ENCODE assay signal across 8 mouse cellular contexts in the genomic region with DNA sequence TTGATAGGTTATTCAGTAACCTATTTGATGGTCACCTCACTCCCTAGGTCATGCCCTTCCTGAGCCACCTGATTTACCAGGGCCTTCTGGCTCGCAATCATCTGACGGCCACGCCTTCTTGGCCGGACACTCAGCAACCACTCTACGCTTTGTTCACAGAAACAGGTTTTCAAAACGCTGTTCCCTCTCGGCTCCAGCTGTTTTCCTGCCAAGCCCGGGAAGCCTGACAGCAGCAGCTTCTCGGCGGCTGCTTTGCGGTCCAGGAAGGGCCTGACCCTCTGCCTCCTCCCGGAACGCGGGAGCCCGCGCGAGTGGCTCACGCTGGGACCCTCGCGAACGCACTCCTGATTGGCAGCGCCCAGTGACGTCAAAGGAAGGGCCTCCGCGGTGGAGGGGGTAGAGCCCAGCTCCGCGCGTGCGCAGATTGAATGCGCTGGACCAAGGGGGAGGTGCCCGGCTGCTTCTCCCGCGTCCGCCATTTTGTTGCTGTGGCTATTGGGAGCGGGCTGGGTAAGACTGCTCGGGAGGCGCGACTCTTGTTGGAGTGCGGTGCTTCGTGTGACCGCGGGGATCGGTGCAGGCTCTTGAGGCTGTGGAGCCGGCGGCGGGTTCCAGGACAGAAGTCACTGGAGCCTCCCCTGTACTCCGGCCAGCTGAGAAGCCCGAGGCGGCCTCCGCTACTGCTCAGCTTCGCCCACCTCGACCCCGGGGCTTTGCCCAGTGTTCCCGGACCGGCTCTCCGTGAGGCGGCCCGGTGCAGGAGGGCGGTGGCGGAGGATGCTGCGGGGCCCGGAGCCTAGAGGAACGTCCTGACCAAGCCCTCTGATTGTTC. TPM values are rescaled to one million over a fixed set of nuclear protein-coding genes. Genes with fewer than 3 reads are reported as not detected.
A peak's percentile ranks its signal among the peaks of the same experiment; 100 is the strongest.
DNase-seq lines count a peak whose midpoint lies in the region; ATAC-seq and TF ChIP-seq lines count a peak whose summit lies in the region.

A gene (plus strand): TSS at position 447 of the 832 bp plus-strand sequence.

- TF ChIP-seq CTCF in bone marrow, adult 2 months (IDR thresholded peaks at IDR 0.05; ENCODE audit: control insufficient read depth, insufficient read depth, low read length), result no peak

- peak; percentile 82; the same call in 1 of the 2 replicates for TF ChIP-seq POLR2A in bone marrow, adult 2 months (IDR thresholded peaks at IDR 0.05; ENCODE audit: borderline replicate concordance, control insufficient read depth, low read depth, low read length)

- peak; percentile 97 for DNase-seq in 416B (ENCODE audit: low read depth)
- DNase-seq in heart, adult 9 months (ENCODE audit: low spot score in 2 of 2), result peak; percentile 98
- DNase-seq in monocyte, adult 2 months (ENCODE audit: low read depth in 1 of 2, low spot score in 2 of 2), result peak; percentile 91 to 95
- DNase-seq in spleen, postnatal 36 days (ENCODE audit: low spot score in 2 of 2), result peak; percentile 97

- under 1% methylated on average over 63 of the region's 63 CpGs for WGBS in bone marrow, adult 2 months
- under 1% methylated on average over 63 of the region's 63 CpGs for WGBS in embryonic facial prominence, embryonic 15.5 days
- 0% methylated on average over 63 of the region's 63 CpGs for WGBS in kidney, embryonic 14.5 days
- under 1% methylated on average over 63 of the region's 63 CpGs for WGBS in limb, embryonic 15.5 days

- H3K4me1 ChIP-seq in bone marrow, adult 2 months (ENCODE audit: control insufficient read depth, insufficient read depth, low read length), result peaks cover 3% of the 10 kb centered on the region; the same call in 1 of the 2 replicates
- H3K4me1 ChIP-seq in embryonic facial prominence, embryonic 15.5 days, result peaks cover 20% of the 10 kb centered on the region
- peaks cover 17% of the 10 kb centered on the region for H3K4me1 ChIP-seq in kidney, embryonic 14.5 days (ENCODE audit: control insufficient read depth, insufficient read depth, low read length)
- H3K4me1 ChIP-seq in limb, embryonic 15.5 days, result peaks cover 19% of the 10 kb centered on the region

- H3K27me3 ChIP-seq in embryonic facial prominence, embryonic 15.5 days, result no peaks in the 10 kb centered on the region
- H3K27me3 ChIP-seq in kidney, embryonic 14.5 days (ENCODE audit: control insufficient read depth, insufficient read depth, low read length), result no peaks in the 10 kb centered on the region
- no peaks in the 10 kb centered on the region for H3K27me3 ChIP-seq in limb, embryonic 15.5 days

- peak; percentile 97 for ATAC-seq in embryonic facial prominence, embryonic 15.5 days (ENCODE audit: insufficient number of reproducible peaks, low FRiP score, low TSS enrichment, low read depth)
- ATAC-seq in kidney, embryonic 14.5 days (ENCODE audit: low FRiP score, low TSS enrichment), result peak; percentile 98
- peak; percentile 94 for ATAC-seq in limb, embryonic 15.5 days (ENCODE audit: insufficient number of reproducible peaks, low FRiP score, low TSS enrichment, low read depth)

- peak within 1 kb of the TSS; percentile 86 for H3K27ac ChIP-seq in bone marrow, adult 2 months (ENCODE audit: control insufficient read depth, insufficient read depth, low read depth, low read length, poor library complexity)
- H3K27ac ChIP-seq in embryonic facial prominence, embryonic 15.5 days (replicated peaks), result peak within 1 kb of the TSS; percentile 97
- H3K27ac ChIP-seq in kidney, embryonic 14.5 days (ENCODE audit: low read depth, low read length), result peak within 1 kb of the TSS; percentile 98
- peak within 1 kb of the TSS; percentile 96 for H3K27ac ChIP-seq in limb, embryonic 15.5 days

- peak within 1 kb of the TSS; percentile 73 for H3K4me2 ChIP-seq in embryonic facial prominence, embryonic 15.5 days (replicated peaks)
- H3K4me2 ChIP-seq in kidney, embryonic 14.5 days (replicated peaks; ENCODE audit: low read depth, low read length), result peak within 1 kb of the TSS; percentile 79
- peak within 1 kb of the TSS; percentile 67 for H3K4me2 ChIP-seq in limb, embryonic 15.5 days

- H3K36me3 ChIP-seq in embryonic facial prominence, embryonic 15.5 days, result peaks cover 12% of the 10 kb centered on the region
- peaks cover 10% of the 10 kb centered on the region for H3K36me3 ChIP-seq in kidney, embryonic 14.5 days (ENCODE audit: control insufficient read depth, insufficient read depth, low read length)
- peaks cover 12% of the 10 kb centered on the region for H3K36me3 ChIP-seq in limb, embryonic 15.5 days

- peak within 1 kb of the TSS; percentile 93 for H3K9ac ChIP-seq in embryonic facial prominence, embryonic 15.5 days
- H3K9ac ChIP-seq in kidney, embryonic 14.5 days (ENCODE audit: low read depth, low read length), result peak within 1 kb of the TSS; percentile 97
- H3K9ac ChIP-seq in limb, embryonic 15.5 days, result peak within 1 kb of the TSS; percentile 91

- H3K9me3 ChIP-seq in embryonic facial prominence, embryonic 15.5 days (replicated peaks), result no peaks in the 10 kb centered on the region
- no peaks in the 10 kb centered on the region; the same call in 1 of the 2 replicates for H3K9me3 ChIP-seq in kidney, embryonic 14.5 days (ENCODE audit: control insufficient read depth, low read length)
- H3K9me3 ChIP-seq in limb, embryonic 15.5 days, result no peaks in the 10 kb centered on the region

- H3K4me3 ChIP-seq in bone marrow, adult 2 months (replicated peaks; ENCODE audit: control insufficient read depth, low read depth, low read length), result peak within 1 kb of the TSS; percentile 99
- H3K4me3 ChIP-seq in embryonic facial prominence, embryonic 15.5 days (replicated peaks), result peak within 1 kb of the TSS; percentile 90
- peak within 1 kb of the TSS; percentile 99 for H3K4me3 ChIP-seq in kidney, embryonic 14.5 days (ENCODE audit: low read length)
- H3K4me3 ChIP-seq in limb, embryonic 15.5 days, result peak within 1 kb of the TSS; percentile 93

RNA-seq across cellular contexts. Expression of the gene that starts here (rescaled TPM):
- 10.5 and 18.7 TPM in 2 replicates for polyA plus RNA-seq in bone marrow, adult 2 months (2011; ENCODE audit: insufficient read depth, insufficient read length, low replicate concordance, missing spikeins)
- 73.1 and 74.1 TPM in 2 replicates for polyA plus RNA-seq in embryonic facial prominence, embryonic 15.5 days (2015; fragmentation: Nextera tagmentation; extraction: Ambion mirVana)
- polyA plus RNA-seq in kidney, embryonic 14.5 days (2014; fragmentation: Nextera tagmentation; extraction: Ambion mirVana), result 59.6 and 77.9 TPM in 2 replicates
- polyA plus RNA-seq in limb, embryonic 15.5 days (2015; fragmentation: Nextera tagmentation; extraction: Ambion mirVana), result 69.5 and 72.8 TPM in 2 replicates

Comparison
In these comparisons a context has a peak if more than half of its experiments do, and no peak if none do; other contexts are left out.
1. Peak in every context shown above with its lines: DNase-seq, ATAC-seq, H3K4me3 ChIP-seq and H3K27ac ChIP-seq.